10 mouse cellular contexts compared by ENCODE assay signal in the genomic region with DNA sequence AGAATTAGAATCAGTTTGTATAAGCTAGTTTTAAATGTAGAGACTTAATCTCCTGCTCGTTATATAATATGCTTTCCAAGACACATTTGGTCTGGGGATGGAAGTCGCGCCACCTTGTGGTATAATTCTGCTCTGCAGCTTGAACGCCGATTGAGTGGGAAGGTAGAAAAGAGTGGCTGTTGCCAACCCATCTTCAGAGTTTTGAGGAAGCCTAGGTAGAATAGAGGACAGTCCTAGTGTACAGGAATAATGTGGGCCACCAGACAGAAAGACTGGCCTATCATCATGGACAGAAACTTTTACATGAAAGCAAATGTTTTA. TPM values are rescaled to one million over a fixed set of nuclear protein-coding genes. Genes with fewer than 3 reads are reported as not detected.
DNase-seq lines count a peak whose midpoint lies in the region; TF ChIP-seq lines count a peak whose summit lies in the region.
"Had no signal": no experiment of that assay in that cellular context is flagged by ENCODE, and none has a peak within 500 bp of the region (broad histone marks: within the 10 kb centered on the region; RNA-seq: fewer than 3 reads in every experiment).

No protein-coding gene starts in this region.

- no peak overlapping the region for H3K27ac ChIP-seq in liver, adult 2 months (replicated peaks; ENCODE audit: insufficient read depth, low read depth, low read length)
- H3K27ac ChIP-seq: hindbrain, embryonic 15.5 days had no signal

- H3K9ac ChIP-seq in liver, adult 2 months (ENCODE audit: low read depth, low read length) = no peak overlapping the region
- H3K9ac ChIP-seq: hindbrain, embryonic 15.5 days had no signal

- no peak overlapping the region for H3K4me3 ChIP-seq in liver, adult 2 months (ENCODE audit: insufficient read depth, low read depth, low read length)
- H3K4me3 ChIP-seq: hindbrain, embryonic 15.5 days had no signal

- no peaks in the 10 kb centered on the region for H3K27me3 ChIP-seq in liver, adult 2 months (ENCODE audit: control insufficient read depth, insufficient read depth, low read length)
- H3K27me3 ChIP-seq: hindbrain, embryonic 15.5 days had no signal

- peak; percentile 45; the same call in 1 of the 2 replicates for TF ChIP-seq CTCF in liver, adult 2 months (IDR thresholded peaks at IDR 0.05; ENCODE audit: low read depth, low read length)

- no peaks in the 10 kb centered on the region for H3K79me2 ChIP-seq in liver, adult 2 months (ENCODE audit: control insufficient read depth, insufficient read depth, low read length)

- no peaks in the 10 kb centered on the region for H3K36me3 ChIP-seq in liver, adult 2 months (ENCODE audit: control insufficient read depth, insufficient read depth, low read length)
- H3K36me3 ChIP-seq: hindbrain, embryonic 15.5 days had no signal

- peak; percentile 27 to 66 for DNase-seq in adrenal gland, adult (ENCODE audit: inconsistent age in 2 of 2, low spot score in 1 of 2)
- no peak for DNase-seq in adrenal gland, adult 8-10 months
- DNase-seq in ovary, postnatal 14 days (ENCODE audit: low spot score) = peak; percentile 18
- DNase-seq in ovary, postnatal 10 days (ENCODE audit: low spot score) = no peak
- peak; percentile 66 to 76 for DNase-seq in cerebellum, postnatal 25 days
- peak; percentile 58 for DNase-seq in kidney, postnatal 10 days
- DNase-seq in liver, adult 2 months (ENCODE audit: extremely low read depth, low read depth, low spot score) = peak; percentile 15
- peak; percentile 20 to 30 for DNase-seq in right cerebral cortex, postnatal 36 days (ENCODE audit: low spot score in 2 of 2)

- no peak for TF ChIP-seq POLR2A in liver, adult 2 months (IDR thresholded peaks at IDR 0.05; ENCODE audit: extremely low read depth, insufficient read depth, low read length)

- no peaks in the 10 kb centered on the region for H3K4me1 ChIP-seq in liver, adult 2 months (ENCODE audit: control insufficient read depth, insufficient read depth, low read length)
- H3K4me1 ChIP-seq: hindbrain, embryonic 15.5 days had no signal

- WGBS in liver, adult 2 months = 1% methylated on average over 5 of the region's 5 CpGs

RNA-seq across cellular contexts. Expression of a gene that starts 11.1 kb away (rescaled TPM):
- total RNA-seq in adrenal gland, adult 8-10 months (2022) = 1 to 10 TPM; 4.4 to 7.7 (median 5.5) TPM
- total RNA-seq in liver, adult 2 months (2014; rRNA removed) = 0.37 and 0.67 TPM in 2 replicates
- polyA plus RNA-seq in liver, adult 2 months (2012; rRNA removed) = 0.15 and 0.32 TPM in 2 replicates
- polyA plus RNA-seq: C2C12 had no signal

RNA-seq across cellular contexts. Expression of a gene that starts 42.6 kb away (rescaled TPM):
- not detected for total RNA-seq in adrenal gland, adult 8-10 months (2022)
- total RNA-seq in liver, adult 2 months (2014; rRNA removed) = not detected in 2 replicates
- polyA plus RNA-seq in liver, adult 2 months (2012; rRNA removed) = not detected in 2 replicates
- polyA plus RNA-seq: hindbrain, embryonic 15.5 days had no signal

RNA-seq across cellular contexts. Expression of a gene that starts 44.4 kb away (rescaled TPM):
- total RNA-seq in adrenal gland, adult 8-10 months (2022) = 10 to 100 TPM; 36.3 to 50.8 (median 48.3) TPM
- 19.1 and 31.2 TPM in 2 replicates for total RNA-seq in liver, adult 2 months (2014; rRNA removed)
- 3.1 and 5.1 TPM in 2 replicates for polyA plus RNA-seq in liver, adult 2 months (2012; rRNA removed)

RNA-seq across cellular contexts. Expression of a gene that starts 59.7 kb away (rescaled TPM):
- total RNA-seq in adrenal gland, adult 8-10 months (2022) = 10 to 100 TPM; 26.3 to 37.5 (median 33.4) TPM
- 0.40 TPM in 1 of 2 replicates, not detected in the other for total RNA-seq in liver, adult 2 months (2014; rRNA removed)
- 0.13 TPM in 1 of 2 replicates, not detected in the other for polyA plus RNA-seq in liver, adult 2 months (2012; rRNA removed)

Comparison
In these comparisons a context has a peak if more than half of its experiments do, and no peak if none do; other contexts are left out.
1. DNase-seq: peak in adrenal gland, adult (2 of 2), ovary, postnatal 14 days (single experiment), cerebellum, postnatal 25 days (2 of 2), kidney, postnatal 10 days (single experiment), liver, adult 2 months (single experiment) and right cerebral cortex, postnatal 36 days (2 of 2); none in adrenal gland, adult 8-10 months (single experiment) and ovary, postnatal 10 days (single experiment).